Mouse (Mus musculus): ENCODE measurements around the gene Tmem238l.
A peak's percentile ranks its signal among the peaks of the same experiment; 100 is the strongest.

Tmem238l gene

DNA sequence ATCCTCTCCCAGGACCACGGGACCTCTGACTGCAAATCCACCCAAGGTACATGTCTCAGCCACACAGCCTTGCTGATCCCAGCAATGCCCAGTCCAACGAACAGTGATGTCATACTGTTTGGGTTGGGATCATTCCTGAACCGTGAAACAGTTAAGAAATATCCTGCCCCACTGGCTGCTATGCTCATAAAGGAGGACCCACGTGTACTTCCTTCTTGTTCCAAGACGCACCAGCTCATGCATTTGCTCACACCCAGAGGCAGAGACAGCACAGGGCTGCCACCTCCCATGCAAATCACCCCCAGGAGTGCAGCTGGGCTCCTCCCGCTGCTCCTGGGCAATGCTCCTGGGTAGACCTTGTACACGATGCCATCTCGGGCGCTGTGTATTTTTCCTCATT is at the start of gene Tmem238l:
TSS of gene Tmem238l (plus strand) at position 336 of the 400 bp plus-strand sequence.
- DNase-seq (ENCODE audit: extremely low read depth, low read depth, low spot score), result no peak

GRCm38 (mm10) chr11:66911811-66912210 is 44.6 kb upstream of the Tmem238l start, which contains the start of gene Pirt:
Pirt (plus strand) TSS chr11:66911981.
- no peak for DNase-seq (ENCODE audit: extremely low read depth, low read depth, low spot score)

DNA sequence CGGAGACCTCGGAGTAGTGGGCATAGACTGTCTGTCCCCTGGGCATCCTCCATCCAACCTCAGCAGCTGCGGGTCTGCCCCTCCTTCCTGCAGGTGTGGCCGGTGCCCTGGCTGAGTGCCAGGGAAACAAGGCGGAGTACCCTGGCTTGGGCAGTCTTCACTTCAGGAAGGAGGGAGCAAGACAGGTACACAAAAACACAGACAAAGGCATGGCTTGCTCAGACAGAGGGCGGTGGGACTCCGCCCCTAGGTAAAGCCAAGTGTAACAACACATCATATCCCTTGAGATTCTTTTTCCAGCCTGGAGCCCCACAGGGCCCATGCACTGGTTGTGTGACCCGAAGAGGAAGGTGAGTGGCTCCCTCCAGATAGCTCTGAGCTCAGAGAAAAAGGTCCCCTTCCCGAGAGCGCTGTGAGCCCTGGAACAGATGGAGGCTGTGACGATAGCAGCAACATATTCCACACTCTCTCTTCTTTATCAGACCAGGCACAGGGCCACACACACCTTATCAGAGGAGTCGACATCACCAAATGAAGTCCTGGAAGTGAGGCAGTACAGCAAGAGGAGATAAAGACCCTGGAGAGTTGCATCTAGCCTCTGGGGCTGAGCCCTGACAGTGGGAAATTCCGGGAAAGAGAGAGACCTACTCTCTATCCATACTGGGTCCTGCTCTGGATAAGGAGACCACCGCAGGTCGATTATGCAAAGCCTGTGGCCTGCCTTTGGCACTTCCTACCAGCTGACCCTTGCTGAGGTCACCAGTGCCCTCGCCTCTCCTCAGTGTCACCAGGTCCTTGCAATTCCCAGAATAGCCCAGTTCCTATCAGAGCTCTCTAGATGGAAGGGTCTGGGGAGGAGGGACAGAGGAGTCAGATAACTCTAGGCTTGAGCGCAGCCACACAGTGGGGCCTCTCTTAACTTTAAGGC is 43.6 kb upstream of the Tmem238l start:
- DNase-seq (ENCODE audit: extremely low read depth, low read depth, low spot score), result no peak

DNA sequence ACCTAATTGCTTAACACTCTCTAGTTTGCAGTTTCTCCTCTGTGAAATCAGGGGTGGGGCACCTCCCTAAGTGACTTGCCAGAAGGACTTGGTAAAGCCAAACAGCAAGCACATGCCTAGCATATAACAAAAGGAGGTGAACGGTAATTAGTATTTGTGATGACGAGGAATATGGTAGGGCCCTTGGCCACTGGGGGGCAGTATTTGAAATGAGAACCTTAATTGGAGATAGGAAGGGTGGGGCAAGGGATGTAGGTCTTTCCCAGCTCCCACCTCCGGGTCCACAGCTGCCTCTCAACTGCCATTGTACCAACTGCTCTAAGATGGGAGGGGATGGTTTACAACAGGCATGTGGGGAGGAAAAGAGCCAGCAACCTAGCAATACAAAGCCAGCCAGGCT is 42.2 kb upstream of the Tmem238l start:
- no peak for DNase-seq (ENCODE audit: extremely low read depth, low read depth, low spot score)

DNA sequence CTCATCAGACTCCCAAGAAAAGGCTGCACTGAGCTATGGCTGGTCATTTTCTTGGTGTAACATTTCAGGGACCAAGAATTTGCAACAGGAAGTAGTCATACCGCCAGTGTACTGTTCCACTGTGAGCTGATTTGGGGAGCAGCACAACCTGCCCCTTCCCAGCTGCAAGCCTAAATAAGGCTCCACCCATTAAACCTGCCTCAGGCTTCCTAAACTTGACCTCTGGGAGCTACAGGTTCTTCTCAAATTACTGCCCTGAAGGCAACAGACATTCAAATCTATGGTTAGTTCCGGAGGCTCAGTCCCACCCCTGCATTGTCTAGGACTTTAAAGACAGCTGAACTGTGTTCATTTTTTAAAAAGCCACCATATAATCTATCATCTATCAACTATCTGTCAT is 36.4 kb upstream of the Tmem238l start:
- no peak for DNase-seq (ENCODE audit: extremely low read depth, low read depth, low spot score)

- no peak for DNase-seq (ENCODE audit: extremely low read depth, low read depth, low spot score)
Observed at GRCm38 (mm10) chr11:66924095-66924823, 32.2 kb upstream of the Tmem238l start.

DNA sequence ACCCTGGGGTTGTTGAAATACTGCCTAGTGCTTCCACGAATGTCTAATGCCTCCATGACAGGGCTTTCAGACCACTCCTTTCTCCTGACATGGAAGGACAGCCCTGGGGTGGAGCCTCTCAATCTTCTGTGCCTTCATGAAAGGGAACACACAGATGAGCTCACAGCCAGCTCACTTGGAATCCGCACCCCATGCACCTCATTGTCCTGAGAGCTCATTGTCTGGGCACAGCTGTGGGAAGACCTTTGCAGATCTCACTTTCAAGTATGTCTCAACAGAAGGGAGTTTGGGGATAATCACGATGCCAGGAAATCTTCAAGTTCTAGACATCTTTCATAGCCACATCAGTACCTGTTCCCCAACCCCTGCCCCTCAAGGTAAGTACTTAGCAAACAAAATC is 28.1 kb upstream of the Tmem238l start:
- no peak for DNase-seq (ENCODE audit: extremely low read depth, low read depth, low spot score)

- DNase-seq (ENCODE audit: extremely low read depth, low read depth, low spot score), result no peak
Observed at GRCm38 (mm10) chr11:66932827-66933599, 23.4 kb upstream of the Tmem238l start.

DNA sequence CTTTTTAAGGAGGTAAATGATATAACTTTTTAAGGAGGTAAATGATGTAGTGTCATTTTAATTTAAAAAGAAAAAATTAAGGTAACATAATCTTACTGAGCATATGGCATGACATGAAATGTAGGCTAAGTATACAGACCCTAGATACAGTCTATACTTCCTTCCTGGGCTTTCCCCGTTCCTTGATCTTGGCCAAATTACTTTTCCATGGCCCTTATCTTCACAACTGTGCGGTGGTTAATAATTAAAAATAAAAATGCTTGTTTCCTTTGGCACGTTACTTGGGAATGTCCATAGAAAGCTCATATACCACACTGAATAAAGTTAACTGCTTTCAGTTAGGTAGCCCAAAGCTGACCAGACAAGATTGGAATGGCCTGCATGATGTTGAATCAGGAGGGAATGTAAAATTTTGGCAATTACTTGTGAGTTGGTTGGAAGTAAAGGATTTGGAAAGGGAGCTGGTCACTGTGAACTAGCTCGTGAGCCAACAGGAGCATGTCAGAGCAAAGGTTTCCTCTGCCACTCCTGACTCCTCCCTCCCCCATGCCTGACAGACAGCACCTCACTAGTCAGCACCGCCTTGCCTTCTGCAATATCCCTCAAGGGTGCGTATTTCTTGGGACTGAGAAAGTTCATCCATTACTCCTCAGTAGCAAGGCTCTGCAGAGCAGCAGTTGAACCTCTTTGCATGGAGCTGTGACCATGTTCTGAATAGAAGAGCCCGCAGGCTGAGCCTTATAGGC is 21.8 kb upstream of the Tmem238l start:
- DNase-seq (ENCODE audit: extremely low read depth, low read depth, low spot score), result peak; percentile 16

DNA sequence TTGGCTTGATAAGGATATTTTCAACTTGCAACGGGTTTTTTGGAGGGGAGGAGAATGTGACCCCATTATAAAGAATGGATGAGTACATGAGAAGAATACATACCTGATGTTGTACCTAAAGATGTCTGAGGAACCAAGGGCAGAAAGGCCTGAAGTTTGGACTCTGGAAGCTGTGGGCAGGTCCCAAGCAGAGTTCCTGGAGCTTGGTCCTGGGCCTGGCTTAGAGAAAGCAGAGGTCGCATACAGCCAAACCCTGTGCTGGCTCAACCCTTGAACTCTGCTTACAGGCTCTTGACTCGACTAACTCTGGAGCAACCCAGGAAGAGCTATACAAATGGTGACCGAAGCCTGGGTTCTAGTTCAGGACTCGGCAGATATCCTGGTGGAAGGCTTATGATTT is 14.4 kb upstream of the Tmem238l start:
- DNase-seq (ENCODE audit: extremely low read depth, low read depth, low spot score), result no peak

GRCm38 (mm10) chr11:66945224-66945767 is 11.1 kb upstream of the Tmem238l start:
- no peak for DNase-seq (ENCODE audit: extremely low read depth, low read depth, low spot score)

- no peak for DNase-seq (ENCODE audit: extremely low read depth, low read depth, low spot score)
Observed at GRCm38 (mm10) chr11:66946521-66946920, 9.9 kb upstream of the Tmem238l start.

- DNase-seq (ENCODE audit: extremely low read depth, low read depth, low spot score), result no peak
Observed at GRCm38 (mm10) chr11:66946922-66947321, 9.5 kb upstream of the Tmem238l start.

DNA sequence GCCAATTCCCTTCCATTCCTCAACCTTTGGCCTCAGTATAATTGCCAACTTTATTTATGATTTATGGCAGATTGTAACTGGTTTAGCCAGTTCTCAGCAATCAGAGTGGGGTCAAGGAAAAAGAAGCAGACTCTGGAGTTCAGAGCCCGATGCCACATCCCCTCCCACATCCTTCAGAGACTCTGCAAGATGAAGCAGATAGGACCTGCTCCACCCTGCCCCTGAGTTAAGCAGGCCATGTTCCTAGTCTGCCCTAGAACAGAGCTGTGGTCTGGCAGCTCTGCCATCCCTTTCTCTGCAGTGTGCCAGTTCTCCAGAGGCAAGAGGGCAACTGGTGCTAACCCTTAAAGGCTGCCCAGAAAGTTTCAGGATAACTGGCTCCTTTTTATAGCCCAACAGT is 4.4 kb downstream of the Tmem238l start:
- peak; percentile 79 for DNase-seq (ENCODE audit: extremely low read depth, low read depth, low spot score)

GRCm38 (mm10) chr11:66961447-66962176 is 5.2 kb downstream of the Tmem238l start:
- DNase-seq (ENCODE audit: extremely low read depth, low read depth, low spot score), result no peak

DNA sequence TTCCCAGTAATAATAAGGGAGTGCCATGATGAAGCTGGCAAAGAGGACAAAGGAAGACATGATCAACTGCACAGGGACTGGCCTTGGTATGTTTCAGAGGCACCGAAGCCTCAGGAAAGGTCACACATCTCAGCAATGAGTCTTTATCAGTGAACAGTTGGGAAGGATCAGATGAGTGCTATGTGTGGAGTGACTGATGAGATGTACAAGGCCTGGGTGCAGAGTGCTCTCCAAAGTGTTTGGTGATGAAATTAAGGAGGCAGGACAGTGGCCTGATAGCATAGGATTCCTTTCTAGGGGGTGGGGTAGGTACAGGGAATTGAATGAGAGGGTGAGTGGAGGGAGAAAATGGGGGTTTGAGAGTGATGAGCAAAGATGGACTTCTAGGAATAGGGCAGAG is 7.0 kb downstream of the Tmem238l start:
- DNase-seq (ENCODE audit: extremely low read depth, low read depth, low spot score), result no peak

DNA sequence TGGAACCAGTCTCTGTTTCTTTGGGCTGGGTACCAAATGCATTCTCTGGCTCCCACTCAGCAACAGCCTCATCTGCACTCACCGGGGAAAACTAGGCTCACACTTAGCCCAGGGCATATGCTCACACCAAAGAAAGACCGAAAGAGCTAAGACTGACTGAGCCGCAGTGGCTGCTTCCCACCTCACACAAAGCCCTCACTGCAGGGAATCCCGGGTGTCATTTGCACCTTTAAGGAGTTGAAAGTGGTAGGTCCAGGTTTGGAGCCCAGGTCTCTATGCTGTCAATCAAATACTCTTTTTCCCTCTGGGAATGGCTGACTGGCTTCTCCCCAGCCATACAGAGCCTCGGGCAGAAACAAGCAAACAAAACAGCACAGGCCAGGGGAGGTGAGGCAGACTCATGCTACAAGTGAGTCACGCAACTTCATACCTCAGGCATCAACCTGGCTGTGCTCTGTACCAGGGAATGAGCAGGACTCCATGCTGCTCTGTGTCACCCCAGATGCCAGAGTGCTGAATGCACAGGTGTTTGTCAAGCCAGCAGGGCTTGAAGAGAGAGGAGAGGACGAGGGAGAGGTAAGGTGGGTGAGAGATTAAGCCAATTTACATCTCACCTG is 10.2 kb downstream of the Tmem238l start:
- DNase-seq (ENCODE audit: extremely low read depth, low read depth, low spot score), result no peak

DNA sequence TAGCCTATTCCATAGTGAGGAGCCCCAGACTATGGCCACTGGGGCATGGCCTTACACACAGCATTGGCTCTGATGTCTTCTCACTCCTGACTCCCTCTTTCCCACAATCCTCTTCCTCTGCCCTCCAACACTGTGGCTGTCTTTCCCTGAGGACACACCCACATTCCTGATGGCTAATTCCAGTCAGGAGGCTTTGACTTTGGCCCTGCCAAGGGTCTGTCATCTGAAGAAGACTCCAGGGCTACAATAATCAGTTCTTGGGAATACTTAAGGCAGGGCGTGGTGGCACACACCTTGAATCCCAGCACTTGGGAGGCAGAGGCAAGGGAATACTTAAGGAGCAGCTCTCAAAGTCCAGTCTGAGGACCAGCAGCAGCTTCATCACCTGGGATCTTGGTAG is 12.1 kb downstream of the Tmem238l start:
- DNase-seq (ENCODE audit: extremely low read depth, low read depth, low spot score), result no peak

GRCm38 (mm10) chr11:66973507-66973906 is 17.1 kb downstream of the Tmem238l start:
- no peak for DNase-seq (ENCODE audit: extremely low read depth, low read depth, low spot score)

All from fat pad, adult 2 months (tissue).